Mouse (Mus musculus) MEL (cell line): ENCODE measurements around the gene Hrh3. TPM values are rescaled to one million over a fixed set of nuclear protein-coding genes. Genes with fewer than 3 reads are reported as not detected.

Source experiments
- DNase-seq: peaks from one replicate; pipeline ENCODE4 v3.0.0; 2011; ENCODE audit warnings: low read depth, low spot score
- H3K27ac ChIP-seq: 2 replicates; pipeline ENCODE4 v1.5.1; 2012; ENCODE audit warnings: low read depth, mild to moderate bottlenecking, control low read depth, low read length, moderate library complexity; ENCODE audit not compliant: control insufficient read depth
- H3K27me3 ChIP-seq, 2 experiments: fragments of 150-350 bp in 1 of 2; sonication (generic) in 1 of 2; 2 replicates each; pipeline ENCODE4 v1.6.1; 2012; ENCODE audit warnings: low read length in 2 of 2, mild to moderate bottlenecking in 2 of 2, improper control_type of control experiment in 1 of 2, moderate library complexity in 1 of 2; ENCODE audit not compliant: insufficient read depth in 2 of 2, control insufficient read depth in 1 of 2
- H3K36me3 ChIP-seq, 2 experiments: 2 replicates each; pipeline ENCODE4 v1.6.1; 2012 to 2014; ENCODE audit warnings: low read length in 2 of 2, improper control_type of control experiment in 1 of 2, inconsistent platforms in 1 of 2, mild to moderate bottlenecking in 1 of 2; ENCODE audit not compliant: insufficient read depth in 2 of 2, control insufficient read depth in 1 of 2
- H3K4me1 ChIP-seq, 2 experiments: fragments of 150-350 bp in 1 of 2; sonication (generic) in 1 of 2; 2 replicates each; pipeline ENCODE4 v1.6.1; 2012; ENCODE audit warnings: low read length in 2 of 2, improper control_type of control experiment in 1 of 2, mild to moderate bottlenecking in 1 of 2; ENCODE audit not compliant: insufficient read depth in 2 of 2, control insufficient read depth in 1 of 2
- H3K4me3 ChIP-seq, 2 experiments: fragments of 150-350 bp in 1 of 2; sonication (generic) in 1 of 2; 2 replicates each; pipeline ENCODE4 v1.5.1; 2012; ENCODE audit warnings: low read depth in 2 of 2, low read length in 2 of 2, mild to moderate bottlenecking in 2 of 2, moderate library complexity in 2 of 2, control low read depth in 1 of 2, improper control_type of control experiment in 1 of 2; ENCODE audit not compliant: control insufficient read depth in 1 of 2, insufficient read depth in 1 of 2
- H3K79me2 ChIP-seq: 2 replicates; pipeline ENCODE4 v1.6.1; 2012; ENCODE audit warnings: mild to moderate bottlenecking, low read length, moderate library complexity; ENCODE audit not compliant: control insufficient read depth, poor library complexity, insufficient read depth
- H3K9ac ChIP-seq: 2 replicates; pipeline ENCODE4 v1.6.1; 2012; ENCODE audit warnings: low read depth, mild to moderate bottlenecking, control low read depth, low read length, moderate library complexity; ENCODE audit not compliant: control insufficient read depth, poor library complexity, severe bottlenecking
- H3K9me3 ChIP-seq: fragments of 150-350 bp; sonication (generic); replicated peaks from 2 replicates; pipeline ENCODE4 v1.6.1; 2012; ENCODE audit warnings: mild to moderate bottlenecking, low read length, improper control_type of control experiment, moderate library complexity; ENCODE audit not compliant: insufficient read depth
- CHD1 ChIP-seq: IDR thresholded peaks from 2 replicates; pipeline ENCODE4 v1.6.1; 2012; ENCODE audit warnings: low read depth, mild to moderate bottlenecking, inconsistent platforms, low read length, improper control_type of control experiment
- CHD2 ChIP-seq: IDR thresholded peaks from 2 replicates; pipeline ENCODE4 v1.6.1; 2011; ENCODE audit warnings: low read length, improper control_type of control experiment
- ELF1 ChIP-seq: IDR thresholded peaks from 2 replicates; pipeline ENCODE4 v1.6.1; 2014; ENCODE audit warnings: low read depth, mild to moderate bottlenecking, inconsistent platforms, low read length, improper control_type of control experiment, moderate library complexity
- EP300 ChIP-seq, 2 experiments: IDR thresholded peaks; 2 replicates each; pipeline ENCODE4 v1.6.1; 2011; ENCODE audit warnings: improper control_type of control experiment in 2 of 2, low read length in 2 of 2, low read depth in 1 of 2, mild to moderate bottlenecking in 1 of 2
- ETS1 ChIP-seq: IDR thresholded peaks from 2 replicates; pipeline ENCODE4 v1.6.1; 2012; ENCODE audit warnings: low read depth, mild to moderate bottlenecking, inconsistent platforms, low read length, improper control_type of control experiment, moderate library complexity
- GABPA ChIP-seq: IDR thresholded peaks from 2 replicates; pipeline ENCODE4 v1.6.1; 2012; ENCODE audit warnings: low read depth, mild to moderate bottlenecking, inconsistent platforms, low read length, improper control_type of control experiment, moderate library complexity
- JUND ChIP-seq: IDR thresholded peaks from 2 replicates; pipeline ENCODE4 v1.6.1; 2011; ENCODE audit warnings: low read depth, mild to moderate bottlenecking, improper control_type of control experiment, low read length
- KAT2A ChIP-seq: conservative IDR thresholded peaks from 2 replicates; pipeline ENCODE4 v1.6.1; 2012; ENCODE audit warnings: low read depth, low read length, improper control_type of control experiment, inconsistent platforms
- MAX ChIP-seq: IDR thresholded peaks from 2 replicates; pipeline ENCODE4 v1.6.1; 2011; ENCODE audit warnings: low read length, improper control_type of control experiment
- MEF2A ChIP-seq: IDR thresholded peaks from 2 replicates; pipeline ENCODE4 v1.6.1; 2014; ENCODE audit warnings: low read depth, mild to moderate bottlenecking, inconsistent platforms, low read length, improper control_type of control experiment; ENCODE audit not compliant: poor library complexity, insufficient replicate concordance, severe bottlenecking; ENCODE audit errors: extremely low read depth
- NELFE ChIP-seq: IDR thresholded peaks from 2 replicates; pipeline ENCODE4 v1.6.1; 2011; ENCODE audit warnings: low read depth, low read length, improper control_type of control experiment
- NRF1 ChIP-seq: IDR thresholded peaks from 2 replicates; pipeline ENCODE4 v1.6.1; 2014; ENCODE audit warnings: low read depth, mild to moderate bottlenecking, inconsistent platforms, low read length, improper control_type of control experiment, moderate library complexity; ENCODE audit not compliant: poor library complexity, insufficient read depth, severe bottlenecking
- RAD21 ChIP-seq: IDR thresholded peaks from 2 replicates; pipeline ENCODE4 v1.6.1; 2011; ENCODE audit warnings: mild to moderate bottlenecking, low read depth, low read length, improper control_type of control experiment
- RCOR1 ChIP-seq: IDR thresholded peaks from 2 replicates; pipeline ENCODE4 v1.6.1; 2012; ENCODE audit warnings: low read depth, mild to moderate bottlenecking, inconsistent platforms, low read length, improper control_type of control experiment
- SMC3 ChIP-seq: IDR thresholded peaks from 2 replicates; pipeline ENCODE4 v1.6.1; 2011; ENCODE audit warnings: low read depth, low read length, improper control_type of control experiment
- TBP ChIP-seq: IDR thresholded peaks from 2 replicates; pipeline ENCODE4 v1.8.0; 2011; ENCODE audit warnings: low read depth, low read length, improper control_type of control experiment
- TCF12 ChIP-seq: IDR thresholded peaks from 2 replicates; pipeline ENCODE4 v1.6.1; 2014; ENCODE audit warnings: low read depth, mild to moderate bottlenecking, inconsistent platforms, low read length, improper control_type of control experiment, moderate library complexity
- UBTF ChIP-seq: IDR thresholded peaks from 2 replicates; pipeline ENCODE4 v1.6.1; 2012; ENCODE audit warnings: low read depth, mild to moderate bottlenecking, inconsistent platforms, low read length, improper control_type of control experiment, moderate library complexity, borderline replicate concordance; ENCODE audit not compliant: insufficient read depth
- ZC3H11A ChIP-seq: IDR thresholded peaks from 2 replicates; pipeline ENCODE4 v1.6.1; 2012; ENCODE audit warnings: low read depth, mild to moderate bottlenecking, inconsistent platforms, low read length, improper control_type of control experiment
- ZKSCAN1 ChIP-seq: IDR thresholded peaks from 2 replicates; pipeline ENCODE4 v1.6.1; 2012; ENCODE audit warnings: low read depth, mild to moderate bottlenecking, inconsistent platforms, low read length, improper control_type of control experiment, moderate library complexity
- ZMIZ1 ChIP-seq: IDR thresholded peaks from 2 replicates; pipeline ENCODE4 v1.6.1; 2012; ENCODE audit warnings: low read depth, mild to moderate bottlenecking, inconsistent platforms, low read length, improper control_type of control experiment, moderate library complexity
- ZNF384 ChIP-seq: IDR thresholded peaks from 2 replicates; pipeline ENCODE4 v1.6.1; 2012; ENCODE audit warnings: low read depth, mild to moderate bottlenecking, inconsistent platforms, low read length, improper control_type of control experiment
- polyA plus RNA-seq, 2 experiments: library from polyadenylated mRNA; stranded (reverse) in 1 of 2; unstranded in 1 of 2; fragments of >175 nt in 1 of 2; fragments of >200 nt in 1 of 2; gene quantifications; 2 replicates each; pipeline versions ENCODE4 v1.2.1 to v1.2.4; 2012; ENCODE audit warnings: low replicate concordance in 2 of 2, low read depth in 1 of 2; ENCODE audit not compliant: insufficient read length in 2 of 2, insufficient read depth in 1 of 2, missing spikeins in 1 of 2
- total RNA-seq: library from RNA; depleted of rRNA; stranded (reverse); fragments of 300-350 nt; gene quantifications from 2 replicates; pipeline ENCODE4 v1.2.3, GENCODE M21; 2012

Gene Hrh3
- total and polyA plus RNA-seq, 3 experiments, result not detected

- Histone ChIP-seq H3K27me3 (no peaks in the 10 kb centered on the region), H3K36me3 (no peaks in the 10 kb centered on the region), H3K4me3 (no peak overlapping the region), H3K27ac (no peak overlapping the region), H3K79me2 (no peaks in the 10 kb centered on the region), H3K4me1 (no peaks in the 10 kb centered on the region), H3K9me3 (no peaks in the 10 kb centered on the region), H3K9ac (no peak overlapping the region)
- DNase-seq, result no peak
- TF ChIP-seq ETS1 (no peak), MEF2A (no peak), GABPA (no peak)
Observed at GRCm38 (mm10) chr2:180083063-180083462, 21.2 kb downstream of the Hrh3 start.

- Histone ChIP-seq H3K36me3 (no peaks in the 10 kb centered on the region; a peak in 1 of 4 replicates), H3K27ac (no peak overlapping the region), H3K4me1 (no peaks in the 10 kb centered on the region), H3K9me3 (no peaks in the 10 kb centered on the region), H3K27me3 (no peaks in the 10 kb centered on the region), H3K79me2 (no peaks in the 10 kb centered on the region), H3K9ac (no peak overlapping the region), H3K4me3 (no peak overlapping the region)
- DNase-seq, result no peak
- TF ChIP-seq TCF12 (no peak), RAD21 (no peak), CHD1 (no peak), TBP (no peak), NRF1 (no peak), EP300 (IDR thresholded peaks at IDR 0.05; ENCODE audit: low read depth in 1 of 2, low read length in 2 of 2) (no peak), ETS1 (no peak), UBTF (no peak), SMC3 (no peak), ZMIZ1 (no peak), ZC3H11A (no peak), JUND (no peak)
Observed at GRCm38 (mm10) chr2:180080680-180081079, 23.6 kb downstream of the Hrh3 start.

- H3K9ac ChIP-seq, result no peak overlapping the region
Observed at GRCm38 (mm10) chr2:180077622-180078021, 26.7 kb downstream of the Hrh3 start.

More at GRCm38 (mm10) chr2:180077622-180078021, 26.7 kb downstream of the Hrh3 start:
- H3K79me2 ChIP-seq, result no peaks in the 10 kb centered on the region
- no peak for DNase-seq
- no peaks in the 10 kb centered on the region for H3K27me3 ChIP-seq
- peaks cover 0 to 2% of the 10 kb centered on the region in 2 experiments; a peak in 2 of 4 replicates for H3K36me3 ChIP-seq
- no peaks in the 10 kb centered on the region for H3K9me3 ChIP-seq
- TF ChIP-seq ELF1 (no peak), ZNF384 (no peak), CHD2 (no peak), RCOR1 (no peak), TCF12 (no peak), MAX (no peak), MEF2A (no peak), KAT2A (no peak), ZKSCAN1 (no peak), SMC3 (no peak), JUND (no peak), NELFE (no peak)
- H3K4me1 ChIP-seq, result no peaks in the 10 kb centered on the region
- H3K4me3 ChIP-seq, result no peak overlapping the region
- no peak overlapping the region for H3K27ac ChIP-seq
